Mouse (Mus musculus) limb, embryonic 14.5 days (tissue): ENCODE results near the gene Vmn1r85. TPM values are rescaled to one million over a fixed set of nuclear protein-coding genes. Genes with fewer than 3 reads are reported as not detected.
"Not testable (repeated sequence)": the region's sequence is repeated elsewhere in the genome, so short reads cannot be mapped to it uniquely, and the experiment has no call there.

Experiments
- ATAC-seq: fragments of 200-750 bp; cut with Nextera tagmentation; 2 replicates; pipeline ENCODE4 v1.8.0; 2017; ENCODE audit warnings: low read depth, moderate number of reproducible peaks, moderate TSS enrichment; ENCODE audit not compliant: low FRiP score
- DNase-seq: peaks from one replicate; pipeline ENCODE4 v3.0.0-alpha.2; 2015; ENCODE audit warnings: low spot score
- H3K27ac ChIP-seq: fragments of 300-500 bp; sonication (generic); replicated peaks from 2 replicates; pipeline ENCODE4 v1.5.1; 2014; ENCODE audit warnings: low read depth, mild to moderate bottlenecking, low read length, moderate library complexity, mixed read lengths
- H3K27me3 ChIP-seq: fragments of 300-500 bp; sonication (generic); 2 replicates; pipeline ENCODE4 v1.6.1; 2014; ENCODE audit warnings: low read length, mixed read lengths; ENCODE audit not compliant: control insufficient read depth, insufficient read depth
- H3K36me3 ChIP-seq: fragments of 300-500 bp; sonication (generic); 2 replicates; pipeline ENCODE4 v1.6.1; 2014; ENCODE audit warnings: mild to moderate bottlenecking, low read length, moderate library complexity, mixed read lengths; ENCODE audit not compliant: control insufficient read depth, insufficient read depth
- H3K4me1 ChIP-seq: fragments of 300-500 bp; sonication (generic); 2 replicates; pipeline ENCODE4 v1.6.1; 2014; ENCODE audit warnings: antibody characterized with exemption, low read length, mixed read lengths; ENCODE audit not compliant: control insufficient read depth, insufficient read depth
- H3K4me2 ChIP-seq: fragments of 300-500 bp; sonication (generic); replicated peaks from 2 replicates; pipeline ENCODE4 v1.6.1; 2014; ENCODE audit warnings: low read depth, mild to moderate bottlenecking, low read length, moderate library complexity; ENCODE audit not compliant: severe bottlenecking
- H3K4me3 ChIP-seq: fragments of 300-500 bp; sonication (generic); replicated peaks from 2 replicates; pipeline ENCODE4 v1.5.1; 2014; ENCODE audit warnings: low read length
- H3K9ac ChIP-seq: fragments of 300-500 bp; sonication (generic); 2 replicates; pipeline ENCODE4 v1.6.1; 2014; ENCODE audit warnings: mild to moderate bottlenecking, low read depth, low read length, moderate library complexity; ENCODE audit not compliant: severe bottlenecking
- H3K9me3 ChIP-seq: fragments of 300-500 bp; sonication (generic); 2 replicates; pipeline ENCODE4 v1.6.1; 2016; ENCODE audit warnings: low read length; ENCODE audit not compliant: control insufficient read depth
- POLR2A ChIP-seq: fragments of 200-500 bp; IDR thresholded peaks from 2 replicates; pipeline ENCODE4 v1.8.0; 2012; ENCODE audit warnings: inconsistent platforms, mild to moderate bottlenecking, moderate library complexity, borderline replicate concordance; ENCODE audit not compliant: insufficient read depth, insufficient read length; ENCODE audit errors: extremely low read depth
- WGBS: fragments of 180-500 bp; shearing (Covaris S2); extraction: QIAGEN DNeasy Blood & Tissue Kit; methylation state at CpG from one replicate; pipeline ENCODE4 v1.1.7; 2014; 5-methylcytosine and 5-hydroxymethylcytosine counted together
- polyA plus RNA-seq, 2 experiments: library from polyadenylated mRNA; depleted of rRNA in 1 of 2; stranded (reverse) in 1 of 2; unstranded in 1 of 2; fragments of >200 nt; fragmentation: Nextera tagmentation in 1 of 2; extraction: Ambion mirVana in 1 of 2; gene quantifications; 2 replicates each; pipeline versions ENCODE4 v1.2.1 to v1.2.3; 2012 to 2014

Gene Vmn1r85
- polyA plus RNA-seq, 2 experiments = not detected

GRCm38 (mm10) chr7:13119817-13120216, 24.8 kb upstream of the Vmn1r85 start, which contains the start of gene Vmn1r86:
Vmn1r86 (minus strand) TSS chr7:13119917.
- Histone ChIP-seq H3K4me3 (no peak within 1 kb of the TSS), H3K9ac (no peak within 1 kb of the TSS), H3K9me3 (no peaks in the 10 kb centered on the region), H3K27ac (no peak within 1 kb of the TSS), H3K27me3 (no peaks in the 10 kb centered on the region), H3K36me3 (no peaks in the 10 kb centered on the region), H3K4me2 (no peak within 1 kb of the TSS), H3K4me1 (no peaks in the 10 kb centered on the region)
- no peak for DNase-seq
- no peak for TF ChIP-seq POLR2A
- no peak for ATAC-seq

DNA sequence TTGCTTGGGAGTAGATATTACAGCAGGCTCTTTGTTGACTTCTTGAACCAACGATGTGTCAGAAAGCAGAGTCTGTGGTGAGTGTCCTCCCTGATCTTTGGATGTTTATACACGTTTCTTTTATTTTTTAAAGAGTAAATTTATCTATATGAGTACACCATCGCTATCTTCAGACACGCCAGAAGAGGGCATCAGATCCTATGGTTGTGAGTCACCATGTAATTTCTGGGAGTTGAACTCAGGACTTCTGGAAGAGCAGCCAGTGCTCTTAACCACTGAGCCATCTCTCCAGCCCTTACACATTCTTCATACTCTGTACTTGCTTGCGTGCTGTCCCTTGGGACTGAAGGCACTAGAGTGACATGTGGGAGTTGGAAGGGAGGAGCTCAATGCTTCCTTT, 22.7 kb downstream of the Vmn1r85 start:
- Histone ChIP-seq H3K27me3 (no peaks in the 10 kb centered on the region), H3K4me1 (no peaks in the 10 kb centered on the region), H3K9ac (no peak overlapping the region), H3K4me2 (no peak overlapping the region), H3K36me3 (no peaks in the 10 kb centered on the region), H3K27ac (no peak overlapping the region), H3K9me3 (no peaks in the 10 kb centered on the region), H3K4me3 (no peak overlapping the region)
- WGBS = 65% methylated on average over 5 of the region's 5 CpGs
- ATAC-seq (no peak), DNase-seq (no peak)
- no peak for TF ChIP-seq POLR2A

DNA sequence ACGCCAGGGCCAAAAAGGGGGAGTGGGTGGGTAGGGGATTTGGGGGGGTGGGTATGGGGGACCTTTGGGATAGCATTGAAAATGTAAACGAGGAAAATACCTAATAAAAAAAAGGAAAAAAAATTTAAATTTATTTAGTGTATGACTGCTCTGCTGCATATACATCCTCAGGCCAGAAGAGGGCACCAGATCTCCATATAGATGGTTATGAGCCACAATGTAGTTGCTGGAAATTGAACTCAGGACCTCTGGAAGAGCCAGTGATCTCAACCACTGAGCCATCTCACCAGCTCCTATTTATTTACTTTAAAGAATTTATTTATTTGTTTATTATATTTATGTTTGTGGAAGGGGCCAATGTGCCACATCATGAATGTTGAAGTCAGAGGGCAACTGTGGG, 31.6 kb downstream of the Vmn1r85 start:
- DNase-seq = not testable (repeated sequence)

DNA sequence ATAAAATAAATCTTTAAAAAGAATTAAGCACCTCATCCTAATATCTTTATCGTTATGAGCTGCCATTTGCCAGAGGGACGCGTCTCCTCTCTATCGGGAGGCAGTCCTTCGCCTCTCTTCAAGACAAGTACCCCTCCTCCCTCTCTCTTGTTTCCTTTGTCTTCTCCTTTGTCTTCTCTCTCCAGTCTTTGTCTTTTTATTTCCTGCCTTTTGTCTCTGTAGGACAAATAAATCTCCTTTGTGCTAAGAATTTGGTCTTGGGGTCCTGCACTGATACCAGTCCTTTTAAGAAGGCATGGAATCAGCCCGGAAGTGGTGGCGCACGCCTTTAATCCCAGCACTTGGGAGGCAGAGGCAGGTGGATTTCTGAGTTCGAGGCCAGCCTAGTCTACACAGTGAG, 35.4 kb downstream of the Vmn1r85 start:
- Histone ChIP-seq H3K4me3 (no peak overlapping the region), H3K9me3 (no peaks in the 10 kb centered on the region), H3K27ac (no peak overlapping the region), H3K4me2 (no peak overlapping the region), H3K36me3 (no peaks in the 10 kb centered on the region), H3K27me3 (no peaks in the 10 kb centered on the region), H3K4me1 (no peaks in the 10 kb centered on the region), H3K9ac (no peak overlapping the region)
- no peak for DNase-seq
- WGBS = 90% methylated on average over 9 of the region's 9 CpGs
- no peak for TF ChIP-seq POLR2A
- ATAC-seq = no peak

More for the DNA sequence above, 31.6 kb downstream of the Vmn1r85 start:
- H3K9ac ChIP-seq, H3K4me1 ChIP-seq, H3K27me3 ChIP-seq, H3K27ac ChIP-seq, H3K9me3 ChIP-seq, H3K36me3 ChIP-seq, H3K4me3 ChIP-seq, ATAC-seq, H3K4me2 ChIP-seq: not testable (repeated sequence)
- WGBS = 56% methylated on average over 2 of the region's 2 CpGs

DNA sequence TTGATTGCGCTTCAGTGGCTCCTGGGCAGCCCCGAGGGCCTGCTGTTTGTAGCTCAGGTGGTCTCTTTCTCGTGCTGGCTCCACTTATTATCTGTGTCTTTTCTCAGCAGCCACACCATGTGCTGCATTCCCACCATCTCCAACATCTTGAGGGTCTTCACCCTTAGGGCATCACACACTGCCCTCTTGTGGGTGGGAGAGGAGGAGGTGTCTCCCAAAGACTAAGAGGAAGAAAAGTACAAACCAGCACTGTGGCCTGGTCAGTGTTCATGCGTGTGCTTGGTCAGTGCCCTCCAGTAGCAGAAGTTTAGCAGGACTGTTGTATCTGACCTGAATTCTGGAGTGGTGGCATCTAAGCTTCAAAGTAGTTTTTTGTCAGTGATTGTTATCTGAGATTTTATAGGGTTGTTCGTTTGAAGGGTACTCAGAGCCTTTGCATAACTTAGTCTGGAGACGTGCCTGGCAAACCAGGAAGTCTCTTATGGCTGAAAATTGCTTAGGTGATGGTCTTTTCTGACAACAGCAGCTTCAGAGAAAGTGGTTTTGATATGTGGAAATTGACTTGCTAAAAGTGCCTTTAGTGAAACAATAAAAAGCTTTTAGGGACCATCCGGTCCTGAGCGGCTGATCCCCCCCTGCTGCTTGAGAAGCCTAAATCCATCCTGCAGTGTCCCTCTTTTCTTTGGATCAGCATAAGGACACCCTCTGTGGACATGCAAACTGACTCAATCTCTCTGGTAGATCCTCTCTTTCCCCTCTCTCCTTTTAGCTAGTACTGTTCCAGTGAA, 37.9 kb downstream of the Vmn1r85 start:
- H3K4me2 ChIP-seq = no peak overlapping the region
- WGBS = 59% methylated on average over 8 of the region's 8 CpGs
- DNase-seq (no peak), ATAC-seq (no peak)
- TF ChIP-seq POLR2A = no peak
- H3K9ac ChIP-seq = no peak overlapping the region
- H3K4me3 ChIP-seq = no peak overlapping the region
- no peaks in the 10 kb centered on the region for H3K27me3 ChIP-seq
- H3K9me3 ChIP-seq = no peaks in the 10 kb centered on the region
- H3K4me1 ChIP-seq = 0 out of 2 replicates have a peak, but pooled peaks cover 3% of the 10 kb centered on the region
- H3K27ac ChIP-seq = no peak overlapping the region
- no peaks in the 10 kb centered on the region for H3K36me3 ChIP-seq
